Mouse (Mus musculus) urinary bladder, adult 2 months (tissue): ENCODE data around the gene Amy2a2. TPM values are rescaled to one million over a fixed set of nuclear protein-coding genes. Genes with fewer than 3 reads are reported as not detected.
"Not testable (repeated sequence)": the region's sequence is repeated elsewhere in the genome, so short reads cannot be mapped to it uniquely, and the experiment has no call there.

ENCODE experiments used
- DNase-seq: peaks from one replicate; pipeline ENCODE4 v3.0.0; 2022; ENCODE audit warnings: low spot score
- polyA plus RNA-seq: library from polyadenylated mRNA; depleted of rRNA; stranded (reverse); fragments of >200 nt; gene quantifications from 2 replicates; pipeline ENCODE4 v1.2.3, GENCODE M21; 2012; rRNA removed

The Amy2a2 gene
- polyA plus RNA-seq: 0.04 TPM in 1 of 2 replicates, not detected in the other

DNA sequence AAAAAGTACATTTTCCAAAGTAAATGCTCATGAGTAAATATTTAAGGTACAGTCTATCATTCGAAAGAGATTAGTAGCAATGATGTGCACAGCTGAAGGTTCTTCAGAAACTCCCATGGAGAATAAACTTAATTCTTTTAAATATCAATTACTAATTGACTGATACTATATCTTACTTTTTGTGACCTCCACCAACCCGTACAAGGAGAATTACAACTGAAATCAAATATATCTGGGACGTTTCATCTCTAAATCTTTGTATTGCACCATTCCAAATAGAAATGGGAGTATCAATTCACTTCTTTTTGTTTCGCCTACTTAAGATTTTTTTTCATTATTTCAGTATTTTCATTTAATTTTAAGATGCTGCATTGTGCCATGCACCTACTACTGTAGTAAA is at the start of gene Amy2a2:
TSS of gene Amy2a2 (minus strand) at position 101 of the 400 bp plus-strand sequence.
- DNase-seq: not testable (repeated sequence)

DNA sequence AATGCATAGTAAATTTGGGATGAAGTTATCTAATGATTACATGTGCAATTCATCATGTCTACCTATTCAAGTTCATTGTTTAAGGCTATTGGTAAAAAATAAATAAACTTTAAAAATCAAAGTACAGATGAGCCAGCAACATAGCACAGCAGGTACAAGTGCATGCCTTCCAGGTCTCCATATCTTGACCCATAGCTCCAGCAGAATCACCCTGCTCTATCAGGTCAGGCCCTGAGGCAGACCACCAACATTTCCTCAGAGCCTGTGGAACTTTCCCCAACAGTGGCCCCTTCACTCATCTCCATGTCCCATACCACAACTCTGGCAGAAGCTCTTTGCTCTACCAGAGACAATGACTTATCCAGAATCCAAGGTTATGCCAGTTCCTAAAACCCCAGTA is 11.0 kb downstream of the Amy2a2 start:
- DNase-seq: not testable (repeated sequence)

DNA sequence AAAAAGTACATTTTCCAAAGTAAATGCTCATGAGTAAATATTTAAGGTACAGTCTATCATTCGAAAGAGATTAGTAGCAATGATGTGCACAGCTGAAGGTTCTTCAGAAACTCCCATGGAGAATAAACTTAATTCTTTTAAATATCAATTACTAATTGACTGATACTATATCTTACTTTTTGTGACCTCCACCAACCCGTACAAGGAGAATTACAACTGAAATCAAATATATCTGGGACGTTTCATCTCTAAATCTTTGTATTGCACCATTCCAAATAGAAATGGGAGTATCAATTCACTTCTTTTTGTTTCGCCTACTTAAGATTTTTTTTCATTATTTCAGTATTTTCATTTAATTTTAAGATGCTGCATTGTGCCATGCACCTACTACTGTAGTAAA is 32.5 kb downstream of the Amy2a2 start, which contains the start of gene Amy2a3:
TSS of gene Amy2a3 (minus strand) at position 101 of the 400 bp plus-strand sequence.
- DNase-seq: not testable (repeated sequence)

DNA sequence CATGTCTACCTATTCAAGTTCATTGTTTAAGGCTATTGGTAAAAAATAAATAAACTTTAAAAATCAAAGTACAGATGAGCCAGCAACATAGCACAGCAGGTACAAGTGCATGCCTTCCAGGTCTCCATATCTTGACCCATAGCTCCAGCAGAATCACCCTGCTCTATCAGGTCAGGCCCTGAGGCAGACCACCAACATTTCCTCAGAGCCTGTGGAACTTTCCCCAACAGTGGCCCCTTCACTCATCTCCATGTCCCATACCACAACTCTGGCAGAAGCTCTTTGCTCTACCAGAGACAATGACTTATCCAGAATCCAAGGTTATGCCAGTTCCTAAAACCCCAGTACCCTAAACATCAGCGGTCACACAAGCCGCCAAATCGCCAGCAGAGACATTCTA is 43.5 kb downstream of the Amy2a2 start:
- DNase-seq: not testable (repeated sequence)

Other genes with a start within 250 kb of the Amy2a2 start
- gene Amy2a5, start 97.8 kb downstream of the Amy2a2 start, polyA plus RNA-seq: 0.25 and 1.8 TPM in 2 replicates
- gene Amy2a4, start 65.2 kb downstream of the Amy2a2 start, polyA plus RNA-seq: 0.04 TPM in 1 of 2 replicates, not detected in the other
- 0.04 TPM in 1 of 2 replicates, not detected in the other for gene Amy2a3, start 32.6 kb downstream of the Amy2a2 start, polyA plus RNA-seq
- gene Amy2a1, start 175.8 kb upstream of the Amy2a2 start, polyA plus RNA-seq: 0.97 TPM in 1 of 2 replicates, not detected in the other